Mouse (Mus musculus) neural tube, embryonic 12.5 days (tissue): ENCODE measurements at regions not wholly inside any gene's neighbourhood (a gene's known extent, or its start where the extent isn't known, plus 50 kb on each side); places are given as distances from the start of the nearest gene placed in this dataset.

Experiments used
- ATAC-seq: fragments of 200-750 bp; cut with Nextera tagmentation; 2 replicates; pipeline ENCODE4 v1.8.0; 2017; ENCODE audit warnings: low read depth, mild to moderate bottlenecking, moderate TSS enrichment, moderate library complexity; ENCODE audit not compliant: low FRiP score
- H3K27ac ChIP-seq: fragments of 300-500 bp; sonication (generic); 2 replicates; pipeline ENCODE4 v1.5.1; 2016
- H3K27me3 ChIP-seq: fragments of 300-500 bp; sonication (generic); replicated peaks from 2 replicates; pipeline ENCODE4 v1.6.1; 2016; ENCODE audit warnings: mild to moderate bottlenecking
- H3K36me3 ChIP-seq: fragments of 300-500 bp; sonication (generic); 2 replicates; pipeline ENCODE4 v1.6.1; 2016; ENCODE audit warnings: mild to moderate bottlenecking
- H3K4me1 ChIP-seq: fragments of 300-500 bp; sonication (generic); 2 replicates; pipeline ENCODE4 v1.6.1; 2016
- H3K4me2 ChIP-seq: fragments of 300-500 bp; sonication (generic); replicated peaks from 2 replicates; pipeline ENCODE4 v1.6.1; 2016; ENCODE audit warnings: mild to moderate bottlenecking
- H3K4me3 ChIP-seq: fragments of 300-500 bp; sonication (generic); 2 replicates; pipeline ENCODE4 v1.5.1; 2016
- H3K9ac ChIP-seq: fragments of 300-500 bp; sonication (generic); 2 replicates; pipeline ENCODE4 v1.6.1; 2016; ENCODE audit warnings: mild to moderate bottlenecking
- H3K9me3 ChIP-seq: fragments of 300-500 bp; sonication (generic); 2 replicates; pipeline ENCODE4 v1.6.1; 2016; ENCODE audit warnings: mild to moderate bottlenecking
- WGBS: fragments of 180-500 bp; shearing (Covaris S2); methylation state at CpG from one replicate; pipeline ENCODE4 v1.1.7; 2016; 5-methylcytosine and 5-hydroxymethylcytosine counted together

- no peak for ATAC-seq
- Histone ChIP-seq H3K9me3 (no peaks in the 10 kb centered on the region), H3K27ac (no peak overlapping the region), H3K4me3 (no peak overlapping the region), H3K9ac (no peak overlapping the region), H3K36me3 (no peaks in the 10 kb centered on the region), H3K4me2 (no peak overlapping the region), H3K4me1 (peaks cover 6% of the 10 kb centered on the region), H3K27me3 (no peaks in the 10 kb centered on the region)
- 60% methylated on average over 5 of the region's 5 CpGs for WGBS
Measured at GRCm38 (mm10) chr13:59943602-59944140, 120.7 kb upstream of the Tut7 start.

GRCm38 (mm10) chr13:59943020-59943419 is 120.1 kb upstream of the Tut7 start:
- Histone ChIP-seq H3K36me3 (no peaks in the 10 kb centered on the region), H3K4me2 (no peak overlapping the region), H3K9ac (no peak overlapping the region), H3K4me3 (no peak overlapping the region), H3K9me3 (no peaks in the 10 kb centered on the region), H3K4me1 (peaks cover 6% of the 10 kb centered on the region), H3K27ac (no peak overlapping the region), H3K27me3 (no peaks in the 10 kb centered on the region)
- whole genome bisulfite sequencing = 80% methylated on average over 3 of the region's 3 CpGs
- ATAC-seq = no peak

- 80% methylated on average over 3 of the region's 3 CpGs for WGBS
- H3K4me1 ChIP-seq = peaks cover 6% of the 10 kb centered on the region
- H3K36me3 ChIP-seq = no peaks in the 10 kb centered on the region
- H3K4me2 ChIP-seq = no peak overlapping the region; the same call in 1 of the 2 replicates
- no peak overlapping the region for H3K4me3 ChIP-seq
- no peaks in the 10 kb centered on the region for H3K9me3 ChIP-seq
- no peak for ATAC-seq
- no peak overlapping the region for H3K27ac ChIP-seq
- H3K27me3 ChIP-seq = no peaks in the 10 kb centered on the region
- no peak overlapping the region for H3K9ac ChIP-seq
Measured at GRCm38 (mm10) chr13:59941519-59941918, 118.6 kb upstream of the Tut7 start.

GRCm38 (mm10) chr13:59940414-59941205 is 117.7 kb upstream of the Tut7 start:
- Histone ChIP-seq H3K36me3 (no peaks in the 10 kb centered on the region), H3K27ac (no peak overlapping the region), H3K9me3 (no peaks in the 10 kb centered on the region), H3K27me3 (no peaks in the 10 kb centered on the region), H3K4me2 (peak overlapping the region; percentile 48), H3K9ac (no peak overlapping the region), H3K4me1 (peaks cover 6% of the 10 kb centered on the region), H3K4me3 (no peak overlapping the region)
- 28% methylated on average over 16 of the region's 16 CpGs for WGBS
- ATAC-seq = no peak

- no peak for ATAC-seq
- Histone ChIP-seq H3K9me3 (no peaks in the 10 kb centered on the region), H3K4me2 (no peak overlapping the region), H3K36me3 (no peaks in the 10 kb centered on the region), H3K9ac (no peak overlapping the region), H3K27ac (no peak overlapping the region), H3K4me1 (peaks cover 6% of the 10 kb centered on the region), H3K4me3 (no peak overlapping the region), H3K27me3 (no peaks in the 10 kb centered on the region)
- WGBS = 63% methylated on average over 5 of the region's 5 CpGs
Measured at GRCm38 (mm10) chr13:59939886-59940285, 116.9 kb upstream of the Tut7 start.

GRCm38 (mm10) chr13:59937147-59937546 is 114.2 kb upstream of the Tut7 start:
- WGBS = 71% methylated on average over 3 of the region's 3 CpGs
- Histone ChIP-seq H3K27me3 (no peaks in the 10 kb centered on the region), H3K36me3 (no peaks in the 10 kb centered on the region), H3K9me3 (no peaks in the 10 kb centered on the region), H3K4me3 (no peak overlapping the region), H3K4me1 (peaks cover 6% of the 10 kb centered on the region), H3K4me2 (no peak overlapping the region), H3K27ac (no peak overlapping the region), H3K9ac (no peak overlapping the region)
- ATAC-seq = no peak

- Histone ChIP-seq H3K27ac (no peak overlapping the region), H3K27me3 (no peaks in the 10 kb centered on the region), H3K4me1 (no peaks in the 10 kb centered on the region), H3K9me3 (no peaks in the 10 kb centered on the region), H3K4me2 (no peak overlapping the region), H3K9ac (no peak overlapping the region), H3K4me3 (no peak overlapping the region), H3K36me3 (no peaks in the 10 kb centered on the region)
- ATAC-seq = no peak
- WGBS = 58% methylated on average over 1 of the region's 1 CpGs
Measured at GRCm38 (mm10) chr13:59934556-59934955, 111.6 kb upstream of the Tut7 start.

- Histone ChIP-seq H3K4me1 (no peaks in the 10 kb centered on the region), H3K36me3 (no peaks in the 10 kb centered on the region), H3K9me3 (no peaks in the 10 kb centered on the region), H3K27ac (no peak overlapping the region), H3K4me3 (no peak overlapping the region), H3K27me3 (no peaks in the 10 kb centered on the region), H3K4me2 (no peak overlapping the region), H3K9ac (no peak overlapping the region)
- ATAC-seq = no peak
- WGBS = 65% methylated on average over 1 of the region's 1 CpGs
Measured at GRCm38 (mm10) chr13:59934093-59934492, 111.1 kb upstream of the Tut7 start.

- no peak overlapping the region for H3K9ac ChIP-seq
Measured at GRCm38 (mm10) chr13:59927379-59928111, 104.6 kb upstream of the Tut7 start.

GRCm38 (mm10) chr13:59925845-59926481 is 103.0 kb upstream of the Tut7 start:
- ATAC-seq = peak; percentile 27; the same call in 1 of the 2 replicates
- 58% methylated on average over 9 of the region's 9 CpGs for WGBS
- H3K4me2 ChIP-seq = no peak overlapping the region
- H3K4me1 ChIP-seq = peaks cover 20% of the 10 kb centered on the region
- no peak overlapping the region for H3K9ac ChIP-seq
- H3K9me3 ChIP-seq = no peaks in the 10 kb centered on the region
- no peaks in the 10 kb centered on the region for H3K36me3 ChIP-seq
- 0 out of 2 replicates have a peak, but pooled peaks cover 2% of the 10 kb centered on the region for H3K27me3 ChIP-seq
- H3K4me3 ChIP-seq = no peak overlapping the region
- H3K27ac ChIP-seq = no peak overlapping the region

More at GRCm38 (mm10) chr13:59927379-59928111, 104.6 kb upstream of the Tut7 start:
- peak; percentile 87 for ATAC-seq
- H3K9me3 ChIP-seq = no peaks in the 10 kb centered on the region
- H3K36me3 ChIP-seq = no peaks in the 10 kb centered on the region
- WGBS = 27% methylated on average over 12 of the region's 12 CpGs
- H3K4me3 ChIP-seq = no peak overlapping the region
- H3K4me1 ChIP-seq = peaks cover 20% of the 10 kb centered on the region
- peak overlapping the region; percentile 37 for H3K4me2 ChIP-seq
- 0 out of 2 replicates have a peak, but pooled peaks cover 2% of the 10 kb centered on the region for H3K27me3 ChIP-seq
- peak overlapping the region; percentile 12; the same call in 1 of the 2 replicates for H3K27ac ChIP-seq

- no peak for ATAC-seq
- no peak overlapping the region for H3K27ac ChIP-seq
- H3K4me2 ChIP-seq = no peak overlapping the region
- H3K9ac ChIP-seq = no peak overlapping the region
- H3K9me3 ChIP-seq = no peaks in the 10 kb centered on the region
- 0 out of 2 replicates have a peak, but pooled peaks cover 7% of the 10 kb centered on the region for H3K4me1 ChIP-seq
- no peak overlapping the region for H3K4me3 ChIP-seq
- no peaks in the 10 kb centered on the region for H3K36me3 ChIP-seq
- H3K27me3 ChIP-seq = no peaks in the 10 kb centered on the region
- WGBS = 71% methylated on average over 5 of the region's 5 CpGs
Measured at GRCm38 (mm10) chr13:59917185-59917584, 94.2 kb upstream of the Tut7 start.
